Mouse (Mus musculus) MEL (cell line): ENCODE data around the gene Spag5. TPM values are rescaled to one million over a fixed set of nuclear protein-coding genes. Genes with fewer than 3 reads are reported as not detected.

Experiments used
- DNase-seq: peaks from one replicate; pipeline ENCODE4 v3.0.0; 2011; ENCODE audit warnings: low read depth, low spot score
- H3K27ac ChIP-seq: 2 replicates; pipeline ENCODE4 v1.5.1; 2012; ENCODE audit warnings: low read depth, mild to moderate bottlenecking, control low read depth, low read length, moderate library complexity; ENCODE audit not compliant: control insufficient read depth
- H3K27me3 ChIP-seq, 2 experiments: fragments of 150-350 bp in 1 of 2; sonication (generic) in 1 of 2; 2 replicates each; pipeline ENCODE4 v1.6.1; 2012; ENCODE audit warnings: low read length in 2 of 2, mild to moderate bottlenecking in 2 of 2, improper control_type of control experiment in 1 of 2, moderate library complexity in 1 of 2; ENCODE audit not compliant: insufficient read depth in 2 of 2, control insufficient read depth in 1 of 2
- H3K36me3 ChIP-seq, 2 experiments: 2 replicates each; pipeline ENCODE4 v1.6.1; 2012 to 2014; ENCODE audit warnings: low read length in 2 of 2, improper control_type of control experiment in 1 of 2, inconsistent platforms in 1 of 2, mild to moderate bottlenecking in 1 of 2; ENCODE audit not compliant: insufficient read depth in 2 of 2, control insufficient read depth in 1 of 2
- H3K4me1 ChIP-seq, 2 experiments: fragments of 150-350 bp in 1 of 2; sonication (generic) in 1 of 2; 2 replicates each; pipeline ENCODE4 v1.6.1; 2012; ENCODE audit warnings: low read length in 2 of 2, improper control_type of control experiment in 1 of 2, mild to moderate bottlenecking in 1 of 2; ENCODE audit not compliant: insufficient read depth in 2 of 2, control insufficient read depth in 1 of 2
- H3K4me3 ChIP-seq, 2 experiments: fragments of 150-350 bp in 1 of 2; sonication (generic) in 1 of 2; 2 replicates each; pipeline ENCODE4 v1.5.1; 2012; ENCODE audit warnings: low read depth in 2 of 2, low read length in 2 of 2, mild to moderate bottlenecking in 2 of 2, moderate library complexity in 2 of 2, control low read depth in 1 of 2, improper control_type of control experiment in 1 of 2; ENCODE audit not compliant: control insufficient read depth in 1 of 2, insufficient read depth in 1 of 2
- H3K79me2 ChIP-seq: 2 replicates; pipeline ENCODE4 v1.6.1; 2012; ENCODE audit warnings: mild to moderate bottlenecking, low read length, moderate library complexity; ENCODE audit not compliant: control insufficient read depth, poor library complexity, insufficient read depth
- H3K9ac ChIP-seq: 2 replicates; pipeline ENCODE4 v1.6.1; 2012; ENCODE audit warnings: low read depth, mild to moderate bottlenecking, control low read depth, low read length, moderate library complexity; ENCODE audit not compliant: control insufficient read depth, poor library complexity, severe bottlenecking
- H3K9me3 ChIP-seq: fragments of 150-350 bp; sonication (generic); replicated peaks from 2 replicates; pipeline ENCODE4 v1.6.1; 2012; ENCODE audit warnings: mild to moderate bottlenecking, low read length, improper control_type of control experiment, moderate library complexity; ENCODE audit not compliant: insufficient read depth
- BHLHE40 ChIP-seq: IDR thresholded peaks from 2 replicates; pipeline ENCODE4 v1.6.1; 2012; ENCODE audit warnings: low read depth, mild to moderate bottlenecking, inconsistent platforms, low read length, improper control_type of control experiment, borderline replicate concordance
- CHD1 ChIP-seq: IDR thresholded peaks from 2 replicates; pipeline ENCODE4 v1.6.1; 2012; ENCODE audit warnings: low read depth, mild to moderate bottlenecking, inconsistent platforms, low read length, improper control_type of control experiment
- E2F4 ChIP-seq: IDR thresholded peaks from 2 replicates; pipeline ENCODE4 v1.6.1; 2011; ENCODE audit warnings: low read depth, low read length, improper control_type of control experiment, borderline replicate concordance
- ELF1 ChIP-seq: IDR thresholded peaks from 2 replicates; pipeline ENCODE4 v1.6.1; 2014; ENCODE audit warnings: low read depth, mild to moderate bottlenecking, inconsistent platforms, low read length, improper control_type of control experiment, moderate library complexity
- EP300 ChIP-seq, 2 experiments: IDR thresholded peaks; 2 replicates each; pipeline ENCODE4 v1.6.1; 2011; ENCODE audit warnings: improper control_type of control experiment in 2 of 2, low read length in 2 of 2, low read depth in 1 of 2, mild to moderate bottlenecking in 1 of 2
- GABPA ChIP-seq: IDR thresholded peaks from 2 replicates; pipeline ENCODE4 v1.6.1; 2012; ENCODE audit warnings: low read depth, mild to moderate bottlenecking, inconsistent platforms, low read length, improper control_type of control experiment, moderate library complexity
- GATA1 ChIP-seq: IDR thresholded peaks from 2 replicates; pipeline ENCODE4 v1.6.1; 2011; ENCODE audit warnings: low read depth, low read length, improper control_type of control experiment
- HCFC1 ChIP-seq: IDR thresholded peaks from 2 replicates; pipeline ENCODE4 v1.6.1; 2012; ENCODE audit warnings: low read depth, mild to moderate bottlenecking, inconsistent platforms, low read length, improper control_type of control experiment, moderate library complexity
- JUND ChIP-seq: IDR thresholded peaks from 2 replicates; pipeline ENCODE4 v1.6.1; 2011; ENCODE audit warnings: low read depth, mild to moderate bottlenecking, improper control_type of control experiment, low read length
- MAX ChIP-seq: IDR thresholded peaks from 2 replicates; pipeline ENCODE4 v1.6.1; 2011; ENCODE audit warnings: low read length, improper control_type of control experiment
- MAZ ChIP-seq: IDR thresholded peaks from 2 replicates; pipeline ENCODE4 v1.6.1; 2012; ENCODE audit warnings: low read depth, mild to moderate bottlenecking, inconsistent platforms, low read length, improper control_type of control experiment
- MEF2A ChIP-seq: IDR thresholded peaks from 2 replicates; pipeline ENCODE4 v1.6.1; 2014; ENCODE audit warnings: low read depth, mild to moderate bottlenecking, inconsistent platforms, low read length, improper control_type of control experiment; ENCODE audit not compliant: poor library complexity, insufficient replicate concordance, severe bottlenecking; ENCODE audit errors: extremely low read depth
- MXI1 ChIP-seq: IDR thresholded peaks from 2 replicates; pipeline ENCODE4 v1.6.1; 2011; ENCODE audit warnings: mild to moderate bottlenecking, low read depth, low read length, improper control_type of control experiment
- MYC ChIP-seq: IDR thresholded peaks from 2 replicates; pipeline ENCODE4 v1.6.1; 2011; ENCODE audit warnings: low read depth, mild to moderate bottlenecking, low read length, improper control_type of control experiment, moderate library complexity
- NRF1 ChIP-seq: IDR thresholded peaks from 2 replicates; pipeline ENCODE4 v1.6.1; 2014; ENCODE audit warnings: low read depth, mild to moderate bottlenecking, inconsistent platforms, low read length, improper control_type of control experiment, moderate library complexity; ENCODE audit not compliant: poor library complexity, insufficient read depth, severe bottlenecking
- POLR2A ChIP-seq, 2 experiments: IDR thresholded peaks; 2 replicates each; pipeline ENCODE4 v1.6.1; 2011 to 2012; ENCODE audit warnings: low read length in 2 of 2, mild to moderate bottlenecking in 2 of 2, control low read depth in 1 of 2, improper control_type of control experiment in 1 of 2, low read depth in 1 of 2, moderate library complexity in 1 of 2; ENCODE audit not compliant: control insufficient read depth in 1 of 2, insufficient read depth in 1 of 2, poor library complexity in 1 of 2
- POLR2AphosphoS2 ChIP-seq: IDR thresholded peaks from 2 replicates; pipeline ENCODE4 v1.6.1; 2011; ENCODE audit warnings: low read length, improper control_type of control experiment
- RAD21 ChIP-seq: IDR thresholded peaks from 2 replicates; pipeline ENCODE4 v1.6.1; 2011; ENCODE audit warnings: mild to moderate bottlenecking, low read depth, low read length, improper control_type of control experiment
- RCOR1 ChIP-seq: IDR thresholded peaks from 2 replicates; pipeline ENCODE4 v1.6.1; 2012; ENCODE audit warnings: low read depth, mild to moderate bottlenecking, inconsistent platforms, low read length, improper control_type of control experiment
- SMC3 ChIP-seq: IDR thresholded peaks from 2 replicates; pipeline ENCODE4 v1.6.1; 2011; ENCODE audit warnings: low read depth, low read length, improper control_type of control experiment
- USF1 ChIP-seq: IDR thresholded peaks from 2 replicates; pipeline ENCODE4 v1.6.1; 2014; ENCODE audit warnings: low read depth, mild to moderate bottlenecking, inconsistent platforms, low read length, improper control_type of control experiment, moderate library complexity
- ZMIZ1 ChIP-seq: IDR thresholded peaks from 2 replicates; pipeline ENCODE4 v1.6.1; 2012; ENCODE audit warnings: low read depth, mild to moderate bottlenecking, inconsistent platforms, low read length, improper control_type of control experiment, moderate library complexity
- ZNF384 ChIP-seq: IDR thresholded peaks from 2 replicates; pipeline ENCODE4 v1.6.1; 2012; ENCODE audit warnings: low read depth, mild to moderate bottlenecking, inconsistent platforms, low read length, improper control_type of control experiment
- polyA plus RNA-seq, 2 experiments: library from polyadenylated mRNA; stranded (reverse) in 1 of 2; unstranded in 1 of 2; fragments of >175 nt in 1 of 2; fragments of >200 nt in 1 of 2; gene quantifications; 2 replicates each; pipeline versions ENCODE4 v1.2.1 to v1.2.4; 2012; ENCODE audit warnings: low replicate concordance in 2 of 2, low read depth in 1 of 2; ENCODE audit not compliant: insufficient read length in 2 of 2, insufficient read depth in 1 of 2, missing spikeins in 1 of 2
- total RNA-seq: library from RNA; depleted of rRNA; stranded (reverse); fragments of 300-350 nt; gene quantifications from 2 replicates; pipeline ENCODE4 v1.2.3, GENCODE M21; 2012

Gene Spag5
- total and polyA plus RNA-seq, 3 experiments, result 40.1 to 274 (median 77.5) TPM

DNA sequence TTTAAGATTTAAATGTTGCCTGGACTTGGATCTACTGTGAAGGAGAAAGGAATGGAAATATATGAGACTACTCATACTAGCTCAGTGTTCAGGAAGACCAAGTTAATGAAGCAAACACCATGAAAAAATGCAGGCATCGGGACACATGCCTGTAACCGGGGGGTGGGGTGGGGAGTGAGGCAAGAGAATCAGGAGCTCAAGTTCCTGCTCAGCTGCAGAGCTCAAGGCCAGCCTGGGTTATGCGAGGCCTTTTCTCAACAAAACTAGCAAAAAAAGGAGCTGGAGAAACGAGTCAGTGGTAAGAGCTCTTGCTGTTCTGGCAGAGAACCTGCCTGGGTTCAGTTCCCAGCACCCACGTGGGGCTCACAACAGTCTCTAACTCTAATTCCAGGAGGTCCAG lies 32.7 kb downstream of the Spag5 start:
- Histone ChIP-seq H3K36me3 (peaks cover 2 to 6% of the 10 kb centered on the region in 2 experiments; a peak in 1 of 4 replicates), H3K9me3 (no peaks in the 10 kb centered on the region), H3K27ac (no peak overlapping the region), H3K9ac (no peak overlapping the region), H3K4me1 (peaks cover 3% of the 10 kb centered on the region in 2 experiments; a peak in 2 of 4 replicates), H3K79me2 (peaks cover 3% of the 10 kb centered on the region), H3K4me3 (no peak overlapping the region), H3K27me3 (no peaks in the 10 kb centered on the region)
- TF ChIP-seq GABPA (no peak), ELF1 (no peak), E2F4 (no peak)
- no peak for DNase-seq

DNA sequence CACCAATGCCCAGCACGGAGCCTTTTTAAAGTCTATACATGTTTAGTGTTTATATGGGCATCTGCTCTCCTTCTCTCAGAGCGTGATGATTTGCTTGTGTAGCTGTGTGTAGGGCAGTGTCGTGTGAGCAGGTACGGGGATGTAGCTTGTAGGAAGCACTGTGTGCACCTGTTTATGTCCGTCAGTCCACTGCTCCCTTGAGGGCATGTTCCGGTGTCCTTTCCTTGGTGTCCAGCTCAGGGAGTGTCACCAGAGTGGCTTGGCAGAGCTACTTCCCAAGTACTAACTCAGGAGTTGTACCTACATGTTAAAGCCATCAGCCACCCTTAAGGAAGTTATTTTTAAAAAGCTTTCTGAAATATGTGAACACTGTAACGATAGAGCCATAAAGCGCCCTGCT lies 35.7 kb downstream of the Spag5 start:
- Histone ChIP-seq H3K27ac (no peak overlapping the region), H3K9me3 (no peaks in the 10 kb centered on the region), H3K36me3 (0 out of 4 replicates have a peak, but pooled peaks cover 0 to 2% of the 10 kb centered on the region in 2 experiments), H3K4me1 (no peaks in the 10 kb centered on the region), H3K27me3 (no peaks in the 10 kb centered on the region), H3K9ac (no peak overlapping the region), H3K79me2 (no peaks in the 10 kb centered on the region), H3K4me3 (no peak overlapping the region)
- TF ChIP-seq ELF1 (no peak), RCOR1 (no peak), MXI1 (no peak), CHD1 (no peak), MEF2A (no peak), EP300 (IDR thresholded peaks at IDR 0.05; ENCODE audit: low read depth in 1 of 2, low read length in 2 of 2) (no peak), ZMIZ1 (no peak), SMC3 (no peak)
- no peak for DNase-seq

DNA sequence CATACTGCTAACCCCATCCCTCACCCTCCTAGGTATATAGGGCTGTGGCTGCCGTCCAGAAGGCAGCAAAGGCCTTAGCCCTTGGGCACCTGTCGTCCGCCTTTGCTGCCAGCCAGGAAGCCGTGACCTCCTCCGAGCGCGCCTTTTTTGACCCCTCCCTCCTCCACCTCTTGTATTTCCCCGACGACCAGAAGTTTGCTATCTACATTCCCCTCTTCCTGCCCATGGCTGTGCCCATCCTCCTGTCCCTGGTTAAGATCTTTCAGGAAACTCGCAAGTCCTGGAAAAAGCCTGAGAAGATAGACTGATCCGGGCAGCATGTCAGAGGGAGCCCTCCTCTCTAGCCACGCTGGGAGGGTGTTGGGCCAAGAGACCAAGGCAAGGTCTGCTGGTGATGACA lies 40.4 kb downstream of the Spag5 start:
- Histone ChIP-seq H3K4me1 (peaks cover 13 to 22% of the 10 kb centered on the region in 2 experiments), H3K27ac (no peak overlapping the region), H3K9ac (no peak overlapping the region), H3K36me3 (peaks cover 0 to 21% of the 10 kb centered on the region in 2 experiments; a peak in 2 of 4 replicates), H3K27me3 (no peaks in the 10 kb centered on the region), H3K79me2 (peaks cover 7% of the 10 kb centered on the region), H3K4me3 (no peak overlapping the region), H3K9me3 (no peaks in the 10 kb centered on the region)
- TF ChIP-seq ZNF384, result no peak
- TF ChIP-seq GATA1, result no peak
- no peak for TF ChIP-seq GABPA
- TF ChIP-seq NRF1, result no peak
- no peak for TF ChIP-seq MAZ
- TF ChIP-seq JUND, result no peak
- TF ChIP-seq MAX, result no peak
- no peak for TF ChIP-seq POLR2AphosphoS2
- no peak for TF ChIP-seq MXI1
- no peak for TF ChIP-seq USF1
- no peak for TF ChIP-seq POLR2A (IDR thresholded peaks at IDR 0.05; ENCODE audit: control insufficient read depth in 1 of 2, insufficient read depth in 1 of 2, low read depth in 1 of 2, low read length in 2 of 2, poor library complexity in 1 of 2)
- TF ChIP-seq BHLHE40, result no peak
- TF ChIP-seq RAD21, result no peak
- TF ChIP-seq ZMIZ1, result no peak
- TF ChIP-seq EP300 (IDR thresholded peaks at IDR 0.05; ENCODE audit: low read depth in 1 of 2, low read length in 2 of 2), result no peak
- TF ChIP-seq SMC3, result no peak
- no peak for TF ChIP-seq MYC
- TF ChIP-seq HCFC1, result no peak
- no peak for DNase-seq
